Mouse (Mus musculus): ENCODE measurements around the gene Prtg.

The Prtg gene

DNA sequence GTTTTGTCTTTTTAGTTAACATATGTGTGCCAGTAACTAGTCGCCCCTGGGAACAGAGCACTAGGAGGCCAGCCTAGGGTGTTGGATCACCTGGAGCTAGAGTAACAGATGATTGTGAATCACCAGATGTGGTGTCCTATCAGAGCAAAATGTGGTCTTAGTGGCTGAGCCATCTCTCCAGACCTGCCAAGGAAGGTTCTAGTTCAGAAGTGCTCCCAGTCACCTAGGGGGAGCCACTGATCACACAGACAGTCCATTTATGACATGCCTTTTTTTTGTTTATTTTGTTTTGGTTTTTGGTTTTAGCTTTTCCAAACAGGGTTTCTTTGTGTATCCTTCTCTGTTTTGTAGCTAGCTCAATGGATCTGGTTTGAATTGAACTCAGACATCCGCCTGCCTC lies 104.7 kb downstream of the Prtg start:
- ATAC-seq (ENCODE audit: low TSS enrichment) = no peak

DNA sequence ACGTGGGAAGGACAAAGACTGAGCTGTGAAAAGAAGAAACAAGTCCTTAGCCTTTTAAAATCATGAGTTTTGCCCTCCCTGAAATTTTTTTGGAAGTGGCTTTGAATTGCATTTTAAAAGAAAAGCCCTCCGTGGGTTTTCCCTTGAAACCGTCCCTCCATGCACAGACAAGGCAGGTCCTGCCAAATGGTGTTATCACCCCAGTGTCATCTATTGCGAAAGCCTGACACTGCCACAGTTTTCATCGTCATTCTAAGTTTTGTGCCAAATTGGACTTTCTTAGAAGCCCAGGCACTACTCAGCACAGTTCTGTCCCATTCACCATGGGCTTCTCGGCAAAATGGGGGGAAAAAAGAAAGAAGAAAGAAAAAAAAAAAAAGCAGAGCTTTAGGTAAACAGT lies 106.9 kb downstream of the Prtg start:
- no peak for ATAC-seq (ENCODE audit: low TSS enrichment)

DNA sequence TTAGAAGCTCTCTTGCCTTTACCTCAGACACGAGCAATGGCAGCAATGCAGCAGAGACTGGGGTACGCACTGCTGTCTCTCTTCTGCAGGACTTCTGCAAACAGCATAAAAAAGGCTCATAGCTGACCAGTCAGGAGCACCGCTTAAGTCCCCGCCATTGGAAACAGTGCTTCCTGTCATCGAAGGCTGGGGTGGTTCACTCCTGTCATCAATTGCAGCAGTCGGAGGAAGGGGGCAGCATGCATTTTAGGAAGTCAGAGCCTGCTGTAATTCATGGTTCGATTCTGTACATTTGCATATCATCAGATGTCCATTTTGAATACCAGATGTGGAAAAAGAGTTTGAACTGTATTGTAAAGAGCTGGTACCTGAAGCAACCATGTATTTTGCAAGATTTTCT lies 109.1 kb downstream of the Prtg start:
- ATAC-seq (ENCODE audit: low TSS enrichment) = no peak

DNA sequence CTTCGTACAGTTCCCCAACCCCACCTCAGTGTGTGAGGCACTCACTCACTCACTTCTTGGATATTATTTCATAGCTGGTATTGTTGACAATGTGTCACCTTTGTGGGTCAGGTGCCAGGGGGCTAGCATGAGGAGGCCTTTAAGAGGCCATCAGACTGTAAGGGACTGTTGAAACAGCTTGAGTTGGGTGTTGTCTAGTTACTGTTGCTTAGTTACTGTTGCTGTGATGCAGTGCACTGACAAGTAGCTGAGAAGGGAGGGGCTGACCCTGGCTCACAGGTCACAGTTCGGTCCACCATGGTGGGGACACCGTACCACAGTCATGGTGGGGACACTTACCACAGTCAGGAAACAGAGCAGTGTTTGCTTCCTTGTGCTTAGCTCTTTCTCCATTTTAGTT lies 116.4 kb downstream of the Prtg start:
- ATAC-seq (ENCODE audit: low TSS enrichment) = no peak

DNA sequence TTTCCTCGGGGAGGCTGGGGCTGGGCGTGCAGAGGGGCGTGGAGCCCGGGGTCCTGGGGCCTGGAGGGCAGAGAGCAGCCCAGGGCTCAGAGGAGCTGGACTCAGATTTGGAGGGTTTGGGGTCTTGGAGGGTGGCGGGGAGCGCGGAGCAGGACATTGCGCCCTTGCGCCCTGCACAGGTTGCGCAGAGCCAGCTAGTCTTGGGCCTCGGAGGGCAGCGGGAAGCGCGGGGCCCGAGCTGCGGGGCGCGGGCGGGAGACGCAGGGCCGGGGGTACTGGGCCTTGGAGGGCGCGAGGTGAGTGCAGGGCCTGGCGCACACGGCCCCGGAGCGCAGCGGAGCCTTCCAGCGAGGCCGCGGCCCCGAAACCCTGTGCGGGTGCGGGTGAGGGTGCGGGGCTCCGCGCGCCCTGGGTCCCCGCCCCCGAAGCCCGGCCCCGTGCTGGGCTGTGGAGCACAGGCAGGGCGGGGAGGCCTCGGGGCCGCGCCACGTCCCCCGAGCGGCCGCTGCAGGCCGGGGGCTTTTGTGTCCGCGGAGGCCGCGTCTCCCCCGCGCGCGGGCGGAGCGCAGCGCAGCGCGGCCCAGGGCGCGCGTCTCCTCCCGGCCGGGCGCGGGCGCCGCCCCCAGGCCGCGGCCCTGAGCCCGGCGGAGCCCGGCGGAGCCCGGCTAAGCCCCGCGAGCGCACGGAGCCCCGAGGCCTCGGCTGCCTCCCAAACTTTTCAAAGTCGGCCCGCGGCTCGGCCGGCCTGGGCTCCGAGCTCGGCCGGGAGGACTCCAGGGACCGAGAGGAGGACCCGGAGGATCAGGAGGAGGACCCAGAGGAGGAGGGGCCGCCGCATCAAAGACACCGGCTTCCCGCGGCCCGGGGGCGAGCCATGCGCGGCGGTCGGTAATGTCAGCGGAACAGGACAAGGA lies 118.6 kb downstream of the Prtg start, which contains the start of gene Pygo1:
Gene Pygo1 (plus strand): TSS at position 625 of the 914 bp plus-strand sequence.
- ATAC-seq (ENCODE audit: low TSS enrichment) = peak; percentile 66

DNA sequence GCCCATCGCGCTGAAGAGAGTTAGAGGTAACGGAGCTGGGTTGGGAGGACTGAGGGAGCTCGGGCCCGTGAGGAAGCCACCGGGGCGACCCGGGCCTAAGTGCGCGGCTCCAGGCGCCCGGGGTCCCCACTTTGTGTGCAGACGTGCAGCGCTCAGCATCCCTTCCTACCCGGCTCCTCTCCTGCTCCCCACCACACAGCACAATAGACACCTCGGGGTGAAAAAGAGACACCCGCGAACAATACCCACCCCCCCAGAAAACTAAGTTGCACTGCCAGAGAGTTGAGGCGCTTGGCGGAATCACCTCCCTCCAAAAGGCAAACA lies 119.2 kb downstream of the Prtg start:
- no peak for ATAC-seq (ENCODE audit: low TSS enrichment)

DNA sequence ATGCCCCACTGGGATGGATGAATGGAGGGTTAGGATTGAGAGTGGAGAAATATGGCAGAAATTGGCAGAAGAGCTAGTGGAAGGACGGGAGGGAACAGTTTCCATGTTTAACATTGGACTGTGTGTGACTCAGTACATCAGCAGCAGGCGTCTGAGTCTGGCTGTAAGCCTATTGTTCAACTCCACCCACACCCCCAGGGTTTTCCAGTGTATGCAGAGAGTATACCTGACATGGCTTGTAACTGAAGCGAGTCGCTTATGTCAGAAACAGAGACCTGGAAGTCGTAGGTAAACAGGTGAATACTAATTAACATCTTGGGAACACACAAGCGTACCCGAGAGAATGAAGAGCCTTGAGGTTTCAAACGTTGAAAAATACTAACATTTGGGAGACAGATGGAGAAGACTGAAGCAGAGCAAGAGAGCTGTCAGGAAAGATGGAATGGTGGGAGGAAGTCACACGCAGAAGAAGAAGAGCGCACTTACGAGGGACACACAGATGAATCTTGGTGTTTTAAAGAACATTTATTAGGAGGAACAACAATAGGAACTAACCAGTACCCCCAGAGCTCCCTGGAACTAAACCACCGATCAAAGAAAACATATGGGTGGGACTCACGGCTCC lies 124.6 kb downstream of the Prtg start:
- ATAC-seq (ENCODE audit: low TSS enrichment) = peak; percentile 97

DNA sequence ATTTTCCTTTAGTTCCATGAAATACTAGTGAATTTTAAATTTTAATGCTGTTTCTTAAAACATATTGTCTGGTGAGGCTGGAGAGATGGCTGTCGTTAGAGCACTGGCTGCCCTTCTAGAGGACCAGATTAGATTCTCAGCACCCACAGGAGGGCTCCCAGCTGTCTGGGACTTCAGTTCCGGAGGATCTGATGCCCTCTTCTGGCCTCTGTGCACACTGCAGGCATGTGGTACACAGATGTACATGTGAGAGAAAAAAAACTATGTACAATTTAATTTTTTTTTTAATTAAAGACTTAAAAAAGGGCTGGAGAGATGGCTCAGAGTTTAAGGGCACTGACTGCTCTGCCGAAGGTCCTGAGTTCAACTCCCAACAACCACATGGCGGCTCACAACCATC lies 128.6 kb downstream of the Prtg start:
- ATAC-seq (ENCODE audit: low TSS enrichment) = no peak

DNA sequence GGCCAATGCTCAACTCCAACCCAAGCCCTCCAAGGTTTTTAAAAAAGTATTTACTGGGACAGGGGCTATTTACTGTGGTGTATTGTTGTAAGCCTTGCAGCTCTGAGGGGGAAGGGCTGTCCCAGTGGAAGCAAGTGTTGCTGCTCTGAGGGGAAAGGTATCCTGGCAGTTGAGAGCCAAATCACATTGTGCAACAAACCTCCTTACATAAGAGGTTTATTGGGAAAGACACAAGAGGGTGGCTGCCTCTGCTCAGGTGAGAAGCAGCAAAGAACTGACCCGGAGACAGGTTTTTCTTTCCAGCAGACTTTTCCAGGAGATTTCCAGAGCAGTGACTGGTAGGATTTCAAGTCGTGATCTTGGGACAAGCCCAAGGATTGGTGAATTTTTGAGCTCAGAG lies 129.6 kb downstream of the Prtg start:
- ATAC-seq (ENCODE audit: low TSS enrichment) = no peak

DNA sequence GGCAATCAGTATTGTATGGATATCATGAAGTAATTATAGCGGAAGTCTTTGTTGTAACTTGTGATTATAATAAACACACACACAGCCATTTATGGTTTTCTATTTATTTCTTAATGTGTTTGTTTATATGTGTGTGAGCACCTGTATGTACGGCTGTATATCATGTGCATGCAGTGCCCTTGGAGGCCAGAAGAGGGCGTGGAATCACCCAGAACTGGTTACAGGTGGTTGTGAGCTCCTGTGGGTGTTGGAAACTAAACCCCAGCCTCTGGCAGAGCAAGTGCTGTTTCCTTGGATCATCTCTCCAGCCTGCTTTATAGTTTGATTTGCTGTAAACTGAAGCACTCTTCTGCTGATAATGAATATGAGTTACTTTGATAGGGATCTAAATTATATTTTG lies 136.8 kb downstream of the Prtg start:
- ATAC-seq (ENCODE audit: low TSS enrichment) = no peak

DNA sequence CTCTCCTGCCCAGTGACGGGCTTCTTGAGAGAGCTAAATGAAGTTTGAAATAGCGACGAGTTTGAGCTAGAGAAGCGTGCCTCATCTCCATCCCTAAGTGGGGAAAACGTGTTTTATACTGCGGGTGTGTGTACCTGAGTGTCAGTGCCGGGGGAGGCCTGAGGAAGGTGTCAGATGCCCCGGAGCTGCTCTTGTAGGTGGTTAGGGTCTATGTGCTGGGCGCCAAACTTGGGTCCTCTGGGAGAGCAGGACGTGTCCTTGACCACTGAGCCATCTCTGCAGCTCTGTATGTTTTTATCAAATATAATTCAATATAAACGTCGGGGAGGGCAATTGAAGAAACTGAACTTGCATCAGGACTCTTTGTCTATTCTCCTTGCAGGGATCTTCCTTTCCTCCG lies 137.6 kb downstream of the Prtg start:
- ATAC-seq (ENCODE audit: low TSS enrichment) = no peak

DNA sequence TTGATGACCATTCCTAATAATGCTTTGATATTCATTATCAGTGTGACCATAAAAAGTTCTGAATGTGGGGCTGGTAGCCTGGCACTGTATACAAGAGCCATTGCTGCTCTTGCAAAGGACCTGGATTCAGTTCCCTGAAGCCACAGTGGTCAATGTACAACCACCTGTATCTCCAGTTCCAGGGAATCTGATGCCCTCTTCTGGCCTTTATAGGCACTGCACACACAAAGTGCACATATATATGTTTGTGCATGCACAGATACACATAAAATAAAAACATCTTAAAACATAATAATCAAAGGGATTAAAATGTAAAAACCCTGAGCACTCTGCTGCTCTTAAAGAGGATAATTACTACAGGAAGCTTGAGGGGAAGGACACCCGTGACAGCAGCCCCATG lies 140.3 kb downstream of the Prtg start:
- ATAC-seq (ENCODE audit: low TSS enrichment) = no peak

DNA sequence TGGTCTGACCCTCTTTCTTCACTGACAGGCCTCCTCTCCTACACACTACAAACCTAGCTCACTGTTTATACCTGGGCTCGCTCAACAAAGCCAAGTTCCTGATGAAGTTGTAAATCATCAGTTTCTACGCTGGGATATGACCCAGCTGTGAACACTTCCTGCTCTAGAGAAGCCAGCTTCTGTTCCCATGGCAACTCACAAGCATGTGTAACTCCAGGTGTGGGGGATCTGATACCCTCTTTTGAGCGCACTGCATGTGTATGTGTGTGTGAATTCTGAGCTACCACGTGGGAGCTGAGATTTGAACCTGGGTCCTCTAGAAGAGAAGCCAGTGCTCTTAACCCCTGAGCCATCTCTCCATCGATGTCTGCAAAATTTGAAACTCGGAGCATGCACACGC lies 142.9 kb downstream of the Prtg start:
- no peak for ATAC-seq (ENCODE audit: low TSS enrichment)

DNA sequence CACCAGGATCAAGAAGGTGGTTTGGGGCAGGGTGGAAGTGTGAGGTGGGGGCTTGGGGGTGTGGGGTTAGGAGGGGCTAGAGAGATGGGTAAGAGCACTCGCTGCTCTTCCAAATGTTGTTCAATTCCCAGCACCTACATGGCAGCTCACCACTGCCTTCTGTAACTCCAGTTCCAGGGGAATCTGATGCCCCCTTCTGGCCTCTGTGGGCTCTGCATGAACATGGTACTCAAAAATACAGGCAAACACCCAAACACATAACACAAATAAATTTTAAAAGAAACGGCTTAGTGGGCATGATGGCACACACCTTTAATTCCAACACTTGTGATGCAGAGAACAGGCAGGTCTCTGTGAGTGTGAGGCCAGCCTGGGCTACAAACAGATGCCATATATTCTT lies 148.1 kb downstream of the Prtg start:
- no peak for ATAC-seq (ENCODE audit: low TSS enrichment)

DNA sequence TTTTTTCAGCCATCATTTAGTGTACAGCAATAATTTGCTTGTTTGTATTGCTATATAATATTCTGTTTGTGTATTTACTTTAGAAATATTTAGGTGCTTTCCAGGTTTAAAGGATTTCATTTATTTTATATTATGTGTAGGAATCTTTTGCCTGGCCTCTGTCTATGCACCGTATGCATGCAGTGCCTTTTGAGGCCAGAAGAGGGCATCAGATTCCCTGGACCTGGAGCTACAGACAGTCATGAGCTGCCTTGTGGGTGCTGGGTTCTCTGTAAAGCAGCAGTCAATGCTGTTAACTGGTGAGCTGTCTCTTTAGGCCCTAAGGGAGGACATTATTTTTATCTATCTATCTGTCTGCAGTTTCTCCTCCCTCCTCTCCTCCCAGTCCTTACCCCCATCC lies 148.9 kb downstream of the Prtg start:
- ATAC-seq (ENCODE audit: low TSS enrichment) = peak; percentile 51

DNA sequence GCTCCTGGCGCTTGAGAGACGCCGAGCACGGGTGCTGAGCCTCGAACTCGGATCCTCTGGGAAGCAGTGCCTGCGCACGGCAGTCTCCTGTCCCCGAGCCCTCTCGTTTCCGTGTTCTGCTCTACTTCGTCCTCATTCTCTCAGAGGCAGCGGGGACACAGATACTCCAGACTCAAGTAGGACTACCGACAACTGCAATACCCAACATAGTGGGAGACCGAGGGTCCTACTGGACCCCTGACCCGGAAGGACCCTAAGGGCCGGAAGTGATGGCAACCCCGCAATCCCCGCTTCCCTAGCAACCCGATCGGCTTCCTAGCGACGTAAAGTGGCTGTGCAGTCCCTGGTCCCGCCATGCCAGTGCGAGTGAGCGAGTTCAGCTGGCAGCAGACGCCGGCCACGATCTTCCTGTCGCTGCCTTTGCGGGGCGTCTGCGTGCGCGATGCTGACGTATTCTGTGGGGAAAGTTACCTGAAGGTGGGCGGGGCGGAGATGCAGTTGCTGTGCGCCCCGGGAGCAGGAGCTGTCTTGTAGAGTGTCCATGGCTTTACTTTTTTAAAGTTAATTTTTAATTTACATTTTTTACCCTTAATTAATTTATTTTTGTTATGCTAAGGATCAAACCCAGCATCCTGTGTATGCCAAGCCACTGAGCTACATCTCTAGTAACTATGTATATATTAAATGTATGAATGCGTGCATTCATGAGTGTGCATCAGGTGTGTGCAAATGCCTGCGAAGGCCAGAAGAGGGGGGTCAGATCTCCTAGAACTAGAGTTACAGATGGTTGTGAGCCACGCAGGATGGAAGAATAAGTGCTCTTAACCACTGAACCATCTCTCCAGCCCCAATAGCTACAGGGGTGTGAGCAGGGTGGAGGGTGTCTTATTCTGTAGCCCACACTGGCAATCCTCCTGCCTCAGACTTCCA lies 152.1 kb downstream of the Prtg start, which contains the start of the genes Dyx1c1 and Gm44503:
Gene Dyx1c1 (plus strand): TSS at position 265 of the 930 bp plus-strand sequence.
Gene Gm44503 (plus strand): TSS at position 332 of the 930 bp plus-strand sequence.
- ATAC-seq (ENCODE audit: low TSS enrichment) = peak; percentile 93

DNA sequence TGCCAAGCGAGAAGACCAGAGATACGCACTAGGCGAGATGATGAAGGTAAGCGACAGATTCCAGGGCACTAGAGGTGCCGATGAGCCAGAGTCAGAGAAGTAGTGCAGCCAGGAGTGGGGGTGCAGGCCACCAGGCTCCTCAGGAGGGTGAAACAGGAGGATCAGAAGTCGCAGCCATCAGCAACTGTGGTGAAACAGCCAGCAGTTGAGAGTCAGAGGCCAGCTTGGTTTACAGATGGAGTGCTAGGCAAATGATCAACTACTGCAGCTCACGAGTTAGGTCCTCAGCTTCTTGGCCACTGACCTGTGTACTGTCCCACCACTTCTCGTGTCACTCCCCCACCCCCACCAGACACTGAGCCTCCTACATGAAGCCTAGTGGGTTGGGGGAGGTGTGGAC lies 154.7 kb downstream of the Prtg start:
- no peak for ATAC-seq (ENCODE audit: low TSS enrichment)

DNA sequence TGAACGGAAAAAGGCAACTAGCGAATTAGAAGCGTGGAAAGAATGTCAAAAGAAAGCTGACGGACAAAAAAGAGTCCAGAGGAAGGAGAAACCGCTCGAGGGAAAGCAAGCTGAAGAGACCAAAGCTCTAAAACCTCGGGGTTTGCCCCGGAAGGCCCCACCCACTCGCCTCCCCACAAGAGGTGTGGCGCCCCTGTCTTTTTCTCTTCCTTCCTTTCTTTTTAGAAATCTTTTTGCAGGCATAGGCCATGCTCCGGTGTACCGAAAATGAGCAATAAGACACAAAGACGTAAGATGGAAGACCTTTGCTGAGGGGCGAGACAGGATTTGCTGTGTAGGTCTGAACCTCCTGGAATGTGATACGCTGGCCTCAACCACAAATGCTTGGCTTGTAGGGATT lies 155.3 kb downstream of the Prtg start:
- no peak for ATAC-seq (ENCODE audit: low TSS enrichment)

Data from frontal cortex, adult (tissue).